Mouse (Mus musculus): ENCODE data around the gene Nmrk2.
"Not testable (repeated sequence)": the region's sequence is repeated elsewhere in the genome, so short reads cannot be mapped to it uniquely, and the experiment has no call there.

DNA sequence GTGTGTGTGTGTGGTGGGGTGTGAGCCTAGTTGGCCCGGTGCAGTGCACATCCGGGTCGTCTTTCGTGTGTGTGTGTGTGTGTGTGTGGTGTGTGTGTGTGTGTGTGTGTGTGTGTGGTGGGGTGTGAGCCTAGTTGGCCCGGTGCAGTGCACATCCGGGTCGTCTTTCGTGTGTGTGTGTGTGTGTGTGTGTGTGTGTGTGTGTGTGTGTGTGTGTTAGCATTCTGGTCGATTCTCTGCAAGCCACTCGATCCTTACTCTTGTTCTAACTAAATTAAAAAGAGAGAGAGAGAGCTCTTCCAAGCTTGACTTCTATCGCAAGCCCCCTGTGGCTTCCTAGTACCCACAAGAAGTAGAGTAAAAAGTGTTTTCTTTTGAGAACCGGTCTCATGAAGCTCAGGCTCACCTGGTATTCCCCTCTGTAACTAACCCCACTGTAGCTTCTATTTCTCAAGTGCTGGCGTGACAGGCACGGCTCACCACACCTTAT, 32.4 kb downstream of the Nmrk2 start:
- TF ChIP-seq CTCF (IDR thresholded peaks at IDR 0.05; ENCODE audit: control insufficient read depth, insufficient read depth, insufficient replicate concordance, low read depth, low read length); POLR2A (IDR thresholded peaks at IDR 0.05; ENCODE audit: control insufficient read depth, low read depth, low read length): not testable (repeated sequence)

All from testis, adult 2 months (tissue).